Mouse (Mus musculus): ENCODE measurements around the gene Rnf123.

DNA sequence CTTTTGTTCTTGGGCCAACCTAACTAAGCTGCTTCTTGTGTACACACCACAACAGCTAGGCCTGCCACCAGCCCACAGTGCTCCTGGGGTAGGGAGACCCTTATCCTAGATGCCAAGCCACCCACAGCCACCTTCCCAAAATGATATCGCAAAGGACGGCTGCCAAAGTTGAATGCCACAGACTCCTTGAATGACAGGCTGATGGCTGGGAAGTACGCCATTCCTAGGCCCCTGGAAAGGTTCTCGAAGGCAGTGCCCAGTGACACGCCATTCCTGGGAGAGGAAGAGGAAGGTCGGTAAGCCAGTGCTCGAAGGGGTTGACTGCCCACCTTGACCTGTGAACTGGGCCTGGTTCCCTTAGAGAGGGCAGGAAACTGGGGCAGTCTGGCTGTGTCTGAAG is 13.6 kb downstream of the Rnf123 start:
- no peak for TF ChIP-seq CTCF (IDR thresholded peaks at IDR 0.05; ENCODE audit: low read depth, low read length)
- no peak for TF ChIP-seq POLR2A (IDR thresholded peaks at IDR 0.05; ENCODE audit: insufficient read depth, low read length)
